Mouse (Mus musculus) cortical plate, adult 2 months (tissue): ENCODE data around the gene Socs5.

Experiments used
- CTCF ChIP-seq: fragments of 200-500 bp; IDR thresholded peaks from 2 replicates; pipeline ENCODE4 v1.5.1; 2011; ENCODE audit warnings: mild to moderate bottlenecking, control low read depth, low read length; ENCODE audit not compliant: insufficient read depth; ENCODE audit errors: extremely low read depth
- POLR2A ChIP-seq: fragments of 200-500 bp; IDR thresholded peaks from 2 replicates; pipeline ENCODE4 v1.6.1; 2011; ENCODE audit warnings: mild to moderate bottlenecking, low read length, control low read depth; ENCODE audit not compliant: insufficient read depth; ENCODE audit errors: extremely low read depth

DNA sequence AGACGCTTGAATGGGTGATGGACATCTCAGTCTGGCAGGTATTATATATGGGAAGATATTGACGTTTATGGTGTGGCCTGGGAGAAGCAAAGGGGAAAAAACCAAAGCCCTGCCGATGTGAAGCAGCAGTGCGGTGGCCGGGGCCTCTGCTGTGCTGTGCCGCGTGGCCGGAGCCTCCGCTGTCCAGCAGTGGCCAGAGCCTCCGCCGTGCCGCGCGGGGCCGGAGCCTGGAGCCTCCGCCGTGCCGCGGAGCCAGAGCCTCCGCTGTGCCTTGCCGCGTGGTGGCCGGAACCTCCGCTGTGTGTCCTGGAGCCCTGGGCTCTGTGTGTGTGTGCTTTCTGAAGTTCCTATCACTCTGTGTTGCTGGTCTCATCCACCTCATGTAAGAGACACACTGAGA, 17.9 kb downstream of the Socs5 start:
- TF ChIP-seq POLR2A (no peak), CTCF (no peak)
